Comparison of ENCODE assay signal across 8 mouse cellular contexts in the genomic region with DNA sequence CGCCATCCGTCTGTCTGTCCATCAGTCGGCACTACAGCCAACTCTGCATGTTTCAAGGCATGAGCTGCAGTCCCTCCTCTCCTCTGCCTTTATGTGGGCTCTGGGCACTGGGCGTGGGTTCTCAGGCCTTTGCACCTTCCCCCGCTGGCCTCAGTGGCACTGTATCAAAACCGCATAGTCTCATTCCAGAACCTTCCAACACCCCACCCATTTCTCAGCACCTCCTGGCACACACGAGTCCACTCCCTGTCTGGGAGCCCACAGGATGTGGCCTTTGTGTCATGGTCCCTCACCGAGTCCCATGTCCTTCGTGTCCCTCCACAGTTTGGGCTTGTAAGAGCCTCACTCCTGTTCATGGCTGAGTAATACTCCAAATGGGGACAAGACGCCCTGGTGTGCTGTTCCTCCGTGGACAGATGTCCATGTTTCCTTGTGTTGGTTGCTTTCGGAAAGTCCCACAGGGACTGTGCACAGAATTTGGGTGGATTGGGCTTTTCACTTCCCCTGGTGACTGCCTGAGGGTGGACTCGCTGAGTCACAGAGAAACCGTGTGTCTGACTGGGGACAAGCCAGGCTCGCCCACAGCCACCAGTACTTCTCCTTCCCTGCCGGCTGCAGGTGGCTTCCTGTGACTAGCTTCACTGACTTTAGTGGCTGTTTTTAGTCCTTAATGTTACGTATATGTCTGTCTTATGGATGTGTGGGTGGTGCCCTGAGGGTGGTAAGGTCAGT. TPM values are rescaled to one million over a fixed set of nuclear protein-coding genes. Genes with fewer than 3 reads are reported as not detected.
A peak's percentile ranks its signal among the peaks of the same experiment; 100 is the strongest.
DNase-seq lines count a peak whose midpoint lies in the region; TF ChIP-seq lines count a peak whose summit lies in the region.

No protein-coding gene starts in this region.

- peaks cover 64% of the 10 kb centered on the region for H3K4me1 ChIP-seq in heart, adult 2 months (ENCODE audit: control insufficient read depth, insufficient read depth, low read length)
- H3K4me1 ChIP-seq in embryonic facial prominence, embryonic 10.5 days, result peaks cover 87% of the 10 kb centered on the region

- TF ChIP-seq POLR2A in heart, adult 2 months (IDR thresholded peaks at IDR 0.05; ENCODE audit: insufficient read depth, low read depth, low read length), result no peak

- H3K4me3 ChIP-seq in heart, adult 2 months, result peak overlapping the region; percentile 35
- H3K4me3 ChIP-seq in embryonic facial prominence, embryonic 10.5 days, result no peak overlapping the region

- peak in 1 of 2 experiments; percentile 72 for DNase-seq in heart, adult 2 months
- no peak for DNase-seq in heart, postnatal 10 days
- DNase-seq in A20 (ENCODE audit: low read depth, low spot score), result peak; percentile 93
- no peak for DNase-seq in embryonic facial prominence, embryonic 10.5 days (ENCODE audit: low spot score)
- DNase-seq in lung, postnatal 25 days (ENCODE audit: low spot score), result peak; percentile 62
- peak; percentile 57 to 75 for DNase-seq in thymus, postnatal 36 days
- DNase-seq in urinary bladder, postnatal 36 days (ENCODE audit: low spot score in 2 of 2), result no peak
- DNase-seq in urinary bladder, postnatal 25 days (ENCODE audit: low spot score), result no peak

- peak overlapping the region; percentile 85 for H3K27ac ChIP-seq in heart, adult 2 months
- 0 out of 2 replicates have a peak overlapping the region, but pooled peaks have one; percentile 3 for H3K27ac ChIP-seq in embryonic facial prominence, embryonic 10.5 days (replicated peaks)

- H3K27me3 ChIP-seq in heart, adult 2 months (ENCODE audit: control insufficient read depth, insufficient read depth, low read length), result no peaks in the 10 kb centered on the region
- no peaks in the 10 kb centered on the region for H3K27me3 ChIP-seq in embryonic facial prominence, embryonic 10.5 days (replicated peaks; ENCODE audit: low read depth, poor library complexity, severe bottlenecking)

- intact Hi-C loops in heart, adult 2 months (cut with DNase I), result no loop called here
- intact Hi-C loops in heart, postnatal 10 days (cut with DNase I), result no loop called here

- peak overlapping the region; percentile 75 for H3K9ac ChIP-seq in heart, adult 2 months (ENCODE audit: low read depth, low read length)

- WGBS in heart, adult 2 months, result 55% methylated on average over 17 of the region's 17 CpGs
- WGBS in embryonic facial prominence, embryonic 10.5 days, result 92% methylated on average over 17 of the region's 17 CpGs

- TF ChIP-seq EP300 in heart, adult 2 months (IDR thresholded peaks at IDR 0.05; ENCODE audit: insufficient read depth, low read depth, low read length), result no peak

- TF ChIP-seq CTCF in heart, adult 2 months (IDR thresholded peaks at IDR 0.05), result no peak

- H3K36me3 ChIP-seq in heart, adult 2 months (ENCODE audit: control insufficient read depth, insufficient read depth, low read length), result no peaks in the 10 kb centered on the region
- peaks cover 65% of the 10 kb centered on the region for H3K36me3 ChIP-seq in embryonic facial prominence, embryonic 10.5 days (replicated peaks)

- H3K9me3 ChIP-seq in embryonic facial prominence, embryonic 10.5 days, result no peaks in the 10 kb centered on the region

- peaks cover 19% of the 10 kb centered on the region for H3K79me2 ChIP-seq in heart, adult 2 months (replicated peaks; ENCODE audit: control insufficient read depth, insufficient read depth, low read length)

RNA-seq across cellular contexts. Expression of a gene that starts 5.8 kb away (rescaled TPM):
- total RNA-seq in heart, adult 2 months (2021), result 10 to 100 TPM; 27.0 to 28.0 TPM
- polyA plus RNA-seq in heart, adult 2 months (2012; rRNA removed), result 37.5 and 44.2 TPM in 2 replicates
- 10 to 100 TPM; 43.2 to 46.4 TPM for total RNA-seq in heart, postnatal 10 days (2021)
- 72.2 and 72.4 TPM in 2 replicates for polyA plus RNA-seq in embryonic facial prominence, embryonic 10.5 days (2016; fragmentation: Nextera tagmentation; extraction: Ambion mirVana)

RNA-seq across cellular contexts. Expression of a gene that starts 7.2 kb away (rescaled TPM):
- not detected for total RNA-seq in heart, adult 2 months (2021)
- polyA plus RNA-seq in heart, adult 2 months (2012; rRNA removed), result 0.12 and 0.78 TPM in 2 replicates
- total RNA-seq in heart, postnatal 10 days (2021), result under 1 TPM; 0.14 to 0.37 TPM
- 8.9 and 9.0 TPM in 2 replicates for polyA plus RNA-seq in embryonic facial prominence, embryonic 10.5 days (2016; fragmentation: Nextera tagmentation; extraction: Ambion mirVana)

RNA-seq across cellular contexts. Expression of a gene that starts 22.4 kb away (rescaled TPM):
- 10 to 100 TPM; 16.1 to 18.0 TPM for total RNA-seq in heart, adult 2 months (2021)
- 15.4 and 18.0 TPM in 2 replicates for polyA plus RNA-seq in heart, adult 2 months (2012; rRNA removed)
- 10 to 100 TPM; 21.0 to 23.6 TPM for total RNA-seq in heart, postnatal 10 days (2021)
- polyA plus RNA-seq in embryonic facial prominence, embryonic 10.5 days (2016; fragmentation: Nextera tagmentation; extraction: Ambion mirVana), result 52.3 and 54.3 TPM in 2 replicates

RNA-seq across cellular contexts. Expression of a gene that starts 30.0 kb away (rescaled TPM):
- total RNA-seq in heart, adult 2 months (2021), result 1 to 10 TPM; 3.8 to 4.1 TPM
- 7.1 and 8.7 TPM in 2 replicates for polyA plus RNA-seq in heart, adult 2 months (2012; rRNA removed)
- total RNA-seq in heart, postnatal 10 days (2021), result 1 to 10 TPM; 7.7 to 8.5 TPM
- polyA plus RNA-seq in embryonic facial prominence, embryonic 10.5 days (2016; fragmentation: Nextera tagmentation; extraction: Ambion mirVana), result 3.1 and 3.6 TPM in 2 replicates

RNA-seq across cellular contexts. Expression of a gene that starts 31.8 kb away (rescaled TPM):
- 100 to 1,000 TPM; 111 to 123 TPM for total RNA-seq in heart, adult 2 months (2021)
- 151 TPM in 2 replicates for polyA plus RNA-seq in heart, adult 2 months (2012; rRNA removed)
- 10 to 100 TPM; 66.5 to 68.3 TPM for total RNA-seq in heart, postnatal 10 days (2021)
- polyA plus RNA-seq in embryonic facial prominence, embryonic 10.5 days (2016; fragmentation: Nextera tagmentation; extraction: Ambion mirVana), result 57.2 and 57.5 TPM in 2 replicates

Comparison
In these comparisons a context has a peak if more than half of its experiments do, and no peak if none do; other contexts are left out.
1. DNase-seq: peak in A20 (single experiment), lung, postnatal 25 days (single experiment) and thymus, postnatal 36 days (2 of 2); none in heart, postnatal 10 days (0 of 2), embryonic facial prominence, embryonic 10.5 days (single experiment), urinary bladder, postnatal 36 days (0 of 2) and urinary bladder, postnatal 25 days (single experiment).